Mouse (Mus musculus): ENCODE results near the gene Pou3f1. TPM values are rescaled to one million over a fixed set of nuclear protein-coding genes. Genes with fewer than 3 reads are reported as not detected.

The Pou3f1 gene
- polyA plus RNA-seq, 1 experiment from 2014 or later, result not detected

DNA sequence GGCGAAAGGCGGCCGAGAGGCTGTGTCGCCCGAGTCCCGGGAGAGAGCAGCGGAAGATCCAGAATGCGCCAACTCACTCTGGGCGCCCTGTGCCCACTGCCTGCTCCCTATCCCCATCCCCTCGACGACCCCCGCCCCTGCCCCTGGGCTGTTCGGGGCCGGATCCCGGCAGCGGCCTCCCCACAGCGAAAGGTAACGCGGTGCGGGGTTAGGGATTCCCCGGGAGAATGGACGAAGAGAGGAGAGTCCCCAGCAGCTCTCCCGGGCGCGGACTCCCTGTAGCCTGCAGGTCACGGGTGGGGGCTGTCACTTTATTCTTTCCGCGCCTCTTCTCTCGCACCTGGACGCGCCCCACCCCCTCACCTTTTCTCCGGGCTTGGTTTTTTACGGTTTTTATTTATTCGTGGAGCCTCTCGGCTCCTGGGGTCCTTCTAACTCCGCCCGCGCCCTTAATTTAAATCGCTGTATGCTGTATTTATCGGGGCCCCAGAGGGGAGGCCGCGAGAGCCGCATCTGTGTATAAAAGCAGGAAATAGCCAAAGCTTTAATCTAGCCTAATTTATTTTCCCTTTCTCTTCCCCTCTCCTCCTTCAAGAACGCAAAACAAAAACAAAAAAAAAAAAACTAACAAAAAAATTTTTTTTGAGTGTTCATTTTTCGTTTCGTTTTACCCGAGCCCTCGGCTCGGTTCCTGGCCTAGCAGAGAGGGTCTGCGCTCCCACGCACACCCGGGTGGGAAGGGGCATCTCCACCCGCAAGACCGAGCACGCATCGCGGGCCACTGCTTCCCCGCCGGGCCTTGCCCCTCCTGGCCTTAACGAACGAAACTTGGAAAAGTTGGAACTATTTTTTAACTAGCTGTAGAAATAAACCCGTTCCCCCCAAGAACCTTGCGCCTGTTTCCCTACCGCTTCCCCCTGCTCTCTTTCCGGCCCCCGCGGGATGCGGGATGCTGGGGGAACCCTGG lies 2.9 kb downstream of the Pou3f1 start:
- Histone ChIP-seq H3K9me3 (replicated peaks; ENCODE audit: control insufficient read depth, low read length) (no peaks in the 10 kb centered on the region), H3K36me3 (ENCODE audit: control insufficient read depth, insufficient read depth) (no peaks in the 10 kb centered on the region), H3K4me1 (ENCODE audit: control insufficient read depth, low read depth, low read length) (peaks cover 13% of the 10 kb centered on the region), H3K9ac (ENCODE audit: low read depth, low read length) (no peak overlapping the region), H3K4me3 (ENCODE audit: low read depth, low read length) (no peak overlapping the region), H3K27ac (ENCODE audit: low read length) (no peak overlapping the region), H3K27me3 (ENCODE audit: control insufficient read depth, insufficient read depth, low read depth, low read length) (peaks cover 92% of the 10 kb centered on the region), H3K4me2 (ENCODE audit: low read depth, low read length) (no peak overlapping the region)
- no peak for ATAC-seq (ENCODE audit: low read depth)
- WGBS (ENCODE audit: insufficient replicate concordance), result 2% methylated on average over 68 of the region's 68 CpGs

DNA sequence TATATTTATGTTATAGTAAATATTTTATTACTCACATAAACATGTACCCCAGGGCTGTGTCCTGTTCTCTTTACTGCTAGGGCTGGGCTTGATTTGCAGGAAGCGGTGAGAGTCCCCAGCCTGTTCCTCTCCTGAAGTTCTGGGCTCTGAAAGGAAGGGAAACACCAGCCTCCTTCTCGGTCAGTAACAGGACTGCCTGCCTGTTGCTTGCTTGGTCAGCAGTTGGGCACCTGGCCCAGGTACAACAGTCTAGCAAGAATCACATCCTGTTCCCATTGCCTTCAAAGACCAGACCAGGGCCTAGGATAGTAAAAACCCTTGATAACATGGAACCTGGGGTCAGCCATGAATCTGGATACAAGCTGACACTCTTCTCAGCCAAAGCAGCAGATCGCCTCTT lies 4.0 kb downstream of the Pou3f1 start:
- Histone ChIP-seq H3K36me3 (ENCODE audit: control insufficient read depth, insufficient read depth) (no peaks in the 10 kb centered on the region), H3K27ac (ENCODE audit: low read length) (no peak overlapping the region), H3K4me1 (ENCODE audit: control insufficient read depth, low read depth, low read length) (peaks cover 13% of the 10 kb centered on the region), H3K4me3 (ENCODE audit: low read depth, low read length) (no peak overlapping the region), H3K9me3 (replicated peaks; ENCODE audit: control insufficient read depth, low read length) (no peaks in the 10 kb centered on the region), H3K27me3 (ENCODE audit: control insufficient read depth, insufficient read depth, low read depth, low read length) (peaks cover 87% of the 10 kb centered on the region), H3K9ac (ENCODE audit: low read depth, low read length) (no peak overlapping the region), H3K4me2 (ENCODE audit: low read depth, low read length) (no peak overlapping the region)
- ATAC-seq (ENCODE audit: low read depth), result no peak
- 30% methylated on average over 3 of the region's 3 CpGs for WGBS (ENCODE audit: insufficient replicate concordance)

DNA sequence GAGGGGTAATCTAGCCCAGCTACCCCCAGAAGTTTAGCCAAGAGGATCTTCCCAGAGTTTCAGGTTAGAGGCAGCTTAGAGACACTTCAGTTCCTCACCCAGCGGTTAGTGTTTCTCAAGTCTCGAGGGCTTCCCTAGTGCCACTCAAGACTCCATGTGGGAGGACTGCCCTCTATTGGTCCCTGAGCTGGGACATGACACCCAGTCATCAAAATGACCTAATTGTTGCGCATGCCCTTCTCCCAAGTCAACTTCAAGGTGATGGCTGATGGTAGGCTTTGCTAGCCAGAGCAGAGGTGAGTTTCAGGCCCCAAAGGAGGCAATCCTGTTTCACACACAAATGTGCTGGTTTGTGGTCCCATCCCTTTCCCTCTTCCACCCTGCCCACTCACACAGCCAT lies 6.4 kb downstream of the Pou3f1 start:
- H3K36me3 ChIP-seq (ENCODE audit: control insufficient read depth, insufficient read depth), result no peaks in the 10 kb centered on the region
- 39% methylated on average over 3 of the region's 3 CpGs for WGBS (ENCODE audit: insufficient replicate concordance)
- H3K27ac ChIP-seq (ENCODE audit: low read length), result no peak overlapping the region
- H3K4me2 ChIP-seq (ENCODE audit: low read depth, low read length), result no peak overlapping the region
- no peak for ATAC-seq (ENCODE audit: low read depth)
- no peaks in the 10 kb centered on the region for H3K9me3 ChIP-seq (replicated peaks; ENCODE audit: control insufficient read depth, low read length)
- H3K27me3 ChIP-seq (ENCODE audit: control insufficient read depth, insufficient read depth, low read depth, low read length), result peaks cover 63% of the 10 kb centered on the region
- peaks cover 1% of the 10 kb centered on the region; the same call in 1 of the 2 replicates for H3K4me1 ChIP-seq (ENCODE audit: control insufficient read depth, low read depth, low read length)
- H3K9ac ChIP-seq (ENCODE audit: low read depth, low read length), result no peak overlapping the region
- H3K4me3 ChIP-seq (ENCODE audit: low read depth, low read length), result no peak overlapping the region

- ATAC-seq (ENCODE audit: low read depth), result no peak
- H3K27ac ChIP-seq (ENCODE audit: low read length), result no peak overlapping the region
- H3K9ac ChIP-seq (ENCODE audit: low read depth, low read length), result no peak overlapping the region
- H3K4me3 ChIP-seq (ENCODE audit: low read depth, low read length), result no peak overlapping the region
- 62% methylated on average over 9 of the region's 9 CpGs for WGBS (ENCODE audit: insufficient replicate concordance)
- H3K27me3 ChIP-seq (ENCODE audit: control insufficient read depth, insufficient read depth, low read depth, low read length), result peaks cover 51% of the 10 kb centered on the region
- no peak overlapping the region for H3K4me2 ChIP-seq (ENCODE audit: low read depth, low read length)
- no peaks in the 10 kb centered on the region for H3K36me3 ChIP-seq (ENCODE audit: control insufficient read depth, insufficient read depth)
- H3K9me3 ChIP-seq (replicated peaks; ENCODE audit: control insufficient read depth, low read length), result no peaks in the 10 kb centered on the region
- no peaks in the 10 kb centered on the region for H3K4me1 ChIP-seq (ENCODE audit: control insufficient read depth, low read depth, low read length)
Observed at GRCm38 (mm10) chr4:124664185-124664584, 7.6 kb downstream of the Pou3f1 start.

DNA sequence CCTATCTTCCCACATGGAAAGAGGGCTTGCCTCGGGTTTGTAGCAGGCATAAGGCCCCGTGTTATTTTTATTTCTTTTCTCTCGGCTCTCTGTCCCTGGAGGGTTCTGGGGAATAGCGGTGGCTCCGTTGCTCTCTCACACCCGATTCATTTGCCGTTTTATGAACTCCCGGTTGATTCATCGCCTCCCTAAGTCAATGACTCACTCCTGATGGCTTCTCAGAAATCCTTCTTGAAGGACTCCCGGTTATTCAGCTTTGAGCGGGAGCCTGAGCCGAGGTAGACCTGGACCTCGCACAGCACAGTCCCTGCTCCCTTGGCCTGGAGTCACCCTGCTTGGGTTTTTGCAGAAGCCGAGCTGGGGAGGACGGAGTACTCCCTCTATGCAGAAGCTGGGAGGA lies 8.0 kb downstream of the Pou3f1 start:
- Histone ChIP-seq H3K4me1 (ENCODE audit: control insufficient read depth, low read depth, low read length) (no peaks in the 10 kb centered on the region), H3K27me3 (ENCODE audit: control insufficient read depth, insufficient read depth, low read depth, low read length) (peaks cover 47% of the 10 kb centered on the region), H3K4me3 (ENCODE audit: low read depth, low read length) (no peak overlapping the region), H3K36me3 (ENCODE audit: control insufficient read depth, insufficient read depth) (no peaks in the 10 kb centered on the region), H3K27ac (ENCODE audit: low read length) (no peak overlapping the region), H3K4me2 (ENCODE audit: low read depth, low read length) (no peak overlapping the region), H3K9me3 (replicated peaks; ENCODE audit: control insufficient read depth, low read length) (no peaks in the 10 kb centered on the region), H3K9ac (ENCODE audit: low read depth, low read length) (no peak overlapping the region)
- ATAC-seq (ENCODE audit: low read depth), result no peak
- 63% methylated on average over 15 of the region's 15 CpGs for WGBS (ENCODE audit: insufficient replicate concordance)

DNA sequence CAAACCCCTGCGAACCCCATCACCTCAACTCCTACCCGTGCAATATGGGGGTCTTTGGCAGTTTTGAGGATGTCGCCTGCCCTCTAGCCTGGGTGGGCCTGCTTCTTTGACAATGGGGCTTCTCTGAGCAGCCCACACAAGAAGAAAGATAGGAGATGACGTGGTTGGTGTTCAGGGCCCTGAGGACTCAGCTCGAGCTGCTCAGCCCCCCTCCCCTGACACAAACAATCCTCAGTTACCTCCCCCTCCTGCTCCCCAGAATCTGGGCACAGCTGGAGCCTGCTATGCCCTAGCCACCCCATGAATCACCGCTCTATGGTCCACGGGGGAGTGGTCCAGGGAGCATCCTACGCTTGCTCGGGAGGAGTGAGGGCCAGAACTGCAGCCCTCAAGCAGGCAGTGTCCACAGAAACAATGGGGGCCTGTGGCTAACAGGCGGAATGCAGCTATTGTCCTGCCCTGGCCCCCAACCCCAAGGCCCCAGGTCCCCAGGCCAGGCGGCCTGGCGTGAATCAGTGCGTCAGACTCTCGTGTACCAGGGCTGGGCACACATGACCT lies 10.9 kb downstream of the Pou3f1 start:
- no peaks in the 10 kb centered on the region for H3K36me3 ChIP-seq (ENCODE audit: control insufficient read depth, insufficient read depth)
- H3K27ac ChIP-seq (ENCODE audit: low read length), result no peak overlapping the region
- no peak for ATAC-seq (ENCODE audit: low read depth)
- no peak overlapping the region for H3K4me3 ChIP-seq (ENCODE audit: low read depth, low read length)
- no peaks in the 10 kb centered on the region for H3K9me3 ChIP-seq (replicated peaks; ENCODE audit: control insufficient read depth, low read length)
- 36% methylated on average over 14 of the region's 14 CpGs for WGBS (ENCODE audit: insufficient replicate concordance)
- H3K9ac ChIP-seq (ENCODE audit: low read depth, low read length), result no peak overlapping the region
- H3K4me2 ChIP-seq (ENCODE audit: low read depth, low read length), result no peak overlapping the region
- peaks cover 35% of the 10 kb centered on the region for H3K27me3 ChIP-seq (ENCODE audit: control insufficient read depth, insufficient read depth, low read depth, low read length)
- no peaks in the 10 kb centered on the region for H3K4me1 ChIP-seq (ENCODE audit: control insufficient read depth, low read depth, low read length)

GRCm38 (mm10) chr4:124668078-124668477 lies 11.5 kb downstream of the Pou3f1 start:
- no peak for ATAC-seq (ENCODE audit: low read depth)
- WGBS (ENCODE audit: insufficient replicate concordance), result 13% methylated on average over 8 of the region's 8 CpGs
- Histone ChIP-seq H3K9ac (ENCODE audit: low read depth, low read length) (no peak overlapping the region), H3K4me3 (ENCODE audit: low read depth, low read length) (no peak overlapping the region), H3K4me2 (ENCODE audit: low read depth, low read length) (no peak overlapping the region), H3K27ac (ENCODE audit: low read length) (no peak overlapping the region), H3K36me3 (ENCODE audit: control insufficient read depth, insufficient read depth) (no peaks in the 10 kb centered on the region), H3K9me3 (replicated peaks; ENCODE audit: control insufficient read depth, low read length) (no peaks in the 10 kb centered on the region), H3K4me1 (ENCODE audit: control insufficient read depth, low read depth, low read length) (no peaks in the 10 kb centered on the region), H3K27me3 (ENCODE audit: control insufficient read depth, insufficient read depth, low read depth, low read length) (peaks cover 36% of the 10 kb centered on the region)

DNA sequence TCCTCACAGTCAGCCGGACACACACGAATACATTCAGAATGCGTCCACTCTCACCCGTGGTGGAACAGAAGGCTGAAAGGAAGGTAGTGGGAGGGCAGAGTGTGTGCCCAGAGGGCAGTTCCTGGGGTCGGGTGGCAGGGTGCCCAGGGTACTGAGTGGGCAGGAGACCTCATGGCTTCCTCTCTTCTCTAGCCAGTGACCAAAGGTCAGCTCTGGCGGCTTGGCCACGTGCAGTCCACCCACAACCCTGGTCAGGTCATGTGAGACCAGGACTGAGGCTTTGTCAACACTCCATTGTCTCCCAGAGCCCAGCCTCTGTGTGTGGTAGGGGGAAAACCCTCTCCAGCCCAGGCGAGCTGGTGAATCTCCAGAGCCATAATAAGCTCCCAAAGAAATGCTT lies 13.6 kb downstream of the Pou3f1 start:
- Histone ChIP-seq H3K4me3 (ENCODE audit: low read depth, low read length) (no peak overlapping the region), H3K36me3 (ENCODE audit: control insufficient read depth, insufficient read depth) (no peaks in the 10 kb centered on the region), H3K27ac (ENCODE audit: low read length) (no peak overlapping the region), H3K4me2 (ENCODE audit: low read depth, low read length) (no peak overlapping the region), H3K9ac (ENCODE audit: low read depth, low read length) (no peak overlapping the region), H3K9me3 (replicated peaks; ENCODE audit: control insufficient read depth, low read length) (no peaks in the 10 kb centered on the region), H3K27me3 (ENCODE audit: control insufficient read depth, insufficient read depth, low read depth, low read length) (peaks cover 25% of the 10 kb centered on the region), H3K4me1 (ENCODE audit: control insufficient read depth, low read depth, low read length) (no peaks in the 10 kb centered on the region)
- 46% methylated on average over 8 of the region's 8 CpGs for WGBS (ENCODE audit: insufficient replicate concordance)
- ATAC-seq (ENCODE audit: low read depth), result no peak

- no peak overlapping the region for H3K4me2 ChIP-seq (ENCODE audit: low read depth, low read length)
- H3K27ac ChIP-seq (ENCODE audit: low read length), result no peak overlapping the region
- H3K27me3 ChIP-seq (ENCODE audit: control insufficient read depth, insufficient read depth, low read depth, low read length), result peaks cover 25% of the 10 kb centered on the region
- no peak for ATAC-seq (ENCODE audit: low read depth)
- no peaks in the 10 kb centered on the region for H3K4me1 ChIP-seq (ENCODE audit: control insufficient read depth, low read depth, low read length)
- no peak overlapping the region for H3K4me3 ChIP-seq (ENCODE audit: low read depth, low read length)
- H3K9ac ChIP-seq (ENCODE audit: low read depth, low read length), result no peak overlapping the region
- H3K9me3 ChIP-seq (replicated peaks; ENCODE audit: control insufficient read depth, low read length), result no peaks in the 10 kb centered on the region
- 15% methylated on average over 7 of the region's 7 CpGs for WGBS (ENCODE audit: insufficient replicate concordance)
- no peaks in the 10 kb centered on the region for H3K36me3 ChIP-seq (ENCODE audit: control insufficient read depth, insufficient read depth)
Observed at GRCm38 (mm10) chr4:124671583-124671982, 15.0 kb downstream of the Pou3f1 start.

Data from liver, embryonic 16.5 days (tissue).